Comparison of ENCODE assay signal across 13 mouse cellular contexts in genomic region chr4:99179446-99180120, GRCm38 (mm10). TPM values are rescaled to one million over a fixed set of nuclear protein-coding genes. Genes with fewer than 3 reads are reported as not detected.
DNase-seq lines count a peak whose midpoint lies in the region; ATAC-seq and TF ChIP-seq lines count a peak whose summit lies in the region.
"Had no signal": no experiment of that assay in that cellular context is flagged by ENCODE, and none has a peak within 500 bp of the region (broad histone marks: within the 10 kb centered on the region; RNA-seq: fewer than 3 reads in every experiment).

No protein-coding gene starts in this region.

- no peaks in the 10 kb centered on the region for H3K9me3 ChIP-seq in heart, embryonic 12.5 days (replicated peaks)
- no peaks in the 10 kb centered on the region for H3K9me3 ChIP-seq in heart, embryonic 10.5 days
- no peaks in the 10 kb centered on the region for H3K9me3 ChIP-seq in lung, embryonic 14.5 days (ENCODE audit: low read depth, low read length)
- no peaks in the 10 kb centered on the region for H3K9me3 ChIP-seq in embryonic facial prominence, embryonic 10.5 days
- H3K9me3 ChIP-seq in limb, embryonic 13.5 days, result no peaks in the 10 kb centered on the region
- H3K9me3 ChIP-seq: forebrain, embryonic 13.5 days; liver, embryonic 15.5 days had no signal

- 57% methylated on average over 21 of the region's 21 CpGs for WGBS in heart, embryonic 12.5 days
- WGBS in heart, embryonic 10.5 days, result 62% methylated on average over 21 of the region's 21 CpGs
- 53% methylated on average over 21 of the region's 21 CpGs for WGBS in lung, embryonic 14.5 days
- WGBS in lung, adult 2 months, result 68% methylated on average over 21 of the region's 21 CpGs
- 58% methylated on average over 21 of the region's 21 CpGs for WGBS in embryonic facial prominence, embryonic 10.5 days
- whole genome bisulfite sequencing in limb, embryonic 13.5 days, result 49% methylated on average over 21 of the region's 21 CpGs

- TF ChIP-seq POLR2A in lung, adult 2 months (IDR thresholded peaks at IDR 0.05; ENCODE audit: borderline replicate concordance, extremely low read depth, low read depth, low read length), result no peak

- H3K4me1 ChIP-seq in heart, embryonic 12.5 days (replicated peaks), result peaks cover 6% of the 10 kb centered on the region
- H3K4me1 ChIP-seq in heart, embryonic 10.5 days, result peaks cover 5% of the 10 kb centered on the region; the same call in 1 of the 2 replicates
- H3K4me1 ChIP-seq in lung, embryonic 14.5 days (ENCODE audit: insufficient read depth), result no peaks in the 10 kb centered on the region
- H3K4me1 ChIP-seq in lung, adult 2 months (ENCODE audit: control insufficient read depth, insufficient read depth, low read length), result no peaks in the 10 kb centered on the region; the same call in 1 of the 2 replicates
- peaks cover 13% of the 10 kb centered on the region for H3K4me1 ChIP-seq in embryonic facial prominence, embryonic 10.5 days
- H3K4me1 ChIP-seq in limb, embryonic 13.5 days, result peaks cover 13% of the 10 kb centered on the region; the same call in 1 of the 2 replicates
- H3K4me1 ChIP-seq: liver, embryonic 15.5 days had no signal

- no peak for TF ChIP-seq CTCF in lung, embryonic 14.5 days (IDR thresholded peaks at IDR 0.05; ENCODE audit: low read depth)
- TF ChIP-seq CTCF in lung, adult 2 months (IDR thresholded peaks at IDR 0.05; ENCODE audit: insufficient read depth, low read length), result no peak

- peak overlapping the region; percentile 11 for H3K4me2 ChIP-seq in heart, embryonic 12.5 days
- H3K4me2 ChIP-seq in lung, embryonic 14.5 days, result no peak overlapping the region
- H3K4me2 ChIP-seq in limb, embryonic 13.5 days (replicated peaks), result no peak overlapping the region
- H3K4me2 ChIP-seq: forebrain, embryonic 13.5 days; liver, embryonic 15.5 days had no signal

- H3K27me3 ChIP-seq in heart, embryonic 12.5 days (replicated peaks), result no peaks in the 10 kb centered on the region
- no peaks in the 10 kb centered on the region for H3K27me3 ChIP-seq in heart, embryonic 10.5 days (ENCODE audit: insufficient read depth, poor library complexity, severe bottlenecking)
- no peaks in the 10 kb centered on the region for H3K27me3 ChIP-seq in lung, embryonic 14.5 days (ENCODE audit: insufficient read depth, low read length)
- H3K27me3 ChIP-seq in embryonic facial prominence, embryonic 10.5 days (replicated peaks; ENCODE audit: low read depth, poor library complexity, severe bottlenecking), result no peaks in the 10 kb centered on the region
- H3K27me3 ChIP-seq in limb, embryonic 13.5 days, result no peaks in the 10 kb centered on the region
- H3K27me3 ChIP-seq: forebrain, embryonic 13.5 days; liver, embryonic 15.5 days had no signal

- no peaks in the 10 kb centered on the region for H3K36me3 ChIP-seq in heart, embryonic 12.5 days
- H3K36me3 ChIP-seq in heart, embryonic 10.5 days, result no peaks in the 10 kb centered on the region
- H3K36me3 ChIP-seq in lung, embryonic 14.5 days (ENCODE audit: insufficient read depth), result no peaks in the 10 kb centered on the region
- H3K36me3 ChIP-seq in embryonic facial prominence, embryonic 10.5 days (replicated peaks), result no peaks in the 10 kb centered on the region
- H3K36me3 ChIP-seq in limb, embryonic 13.5 days, result no peaks in the 10 kb centered on the region
- H3K36me3 ChIP-seq: liver, embryonic 15.5 days had no signal

- H3K27ac ChIP-seq in heart, embryonic 12.5 days (ENCODE audit: poor library complexity, severe bottlenecking), result no peak overlapping the region
- H3K27ac ChIP-seq in heart, embryonic 10.5 days, result no peak overlapping the region
- no peak overlapping the region for H3K27ac ChIP-seq in lung, embryonic 14.5 days (ENCODE audit: low read depth)
- no peak overlapping the region for H3K27ac ChIP-seq in embryonic facial prominence, embryonic 10.5 days (replicated peaks)
- no peak overlapping the region for H3K27ac ChIP-seq in limb, embryonic 13.5 days
- H3K27ac ChIP-seq: forebrain, embryonic 13.5 days; liver, embryonic 15.5 days had no signal

- H3K4me3 ChIP-seq in heart, embryonic 12.5 days, result no peak overlapping the region
- no peak overlapping the region for H3K4me3 ChIP-seq in heart, embryonic 10.5 days
- no peak overlapping the region for H3K4me3 ChIP-seq in lung, embryonic 14.5 days (ENCODE audit: low read depth, low read length)
- no peak overlapping the region for H3K4me3 ChIP-seq in lung, adult 2 months (replicated peaks; ENCODE audit: extremely low read depth, low read depth, low read length)
- no peak overlapping the region for H3K4me3 ChIP-seq in embryonic facial prominence, embryonic 10.5 days
- H3K4me3 ChIP-seq in limb, embryonic 13.5 days, result no peak overlapping the region
- H3K4me3 ChIP-seq: forebrain, embryonic 13.5 days; liver, embryonic 15.5 days had no signal

- no peak for DNase-seq in heart, embryonic 10.5 days (ENCODE audit: low spot score)
- no peak for DNase-seq in lung, embryonic 14.5 days
- DNase-seq in lung, adult 2 months, result no peak
- DNase-seq in embryonic facial prominence, embryonic 10.5 days (ENCODE audit: low spot score), result peak; percentile 29
- no peak for DNase-seq in left cerebral cortex, postnatal 14 days (ENCODE audit: low spot score in 2 of 2)
- no peak for DNase-seq in frontal cortex, adult 2 months (ENCODE audit: extremely low spot score in 1 of 2, low spot score in 1 of 2)
- DNase-seq: cerebellum, postnatal 36 days; kidney, postnatal 25 days; right cerebral cortex, postnatal 4 days had no signal

- intact Hi-C loops in left cerebral cortex, postnatal 14 days (cut with DNase I), result loop anchor here (10.0 kb wide), 2 partner anchors 255 to 445 kb away; partner anchors contain the start of gene Usp1

- no peak for ATAC-seq in heart, embryonic 12.5 days (ENCODE audit: insufficient number of reproducible peaks, low FRiP score)
- 0 out of 2 replicates have a peak, but pooled peaks have one; percentile 23 for ATAC-seq in lung, embryonic 14.5 days (ENCODE audit: insufficient read depth)
- ATAC-seq in limb, embryonic 13.5 days (ENCODE audit: low FRiP score, low read depth), result peak; percentile 42; the same call in 1 of the 2 replicates
- ATAC-seq: forebrain, embryonic 13.5 days had no signal

- no peak overlapping the region for H3K9ac ChIP-seq in heart, embryonic 12.5 days
- H3K9ac ChIP-seq in lung, embryonic 14.5 days, result no peak overlapping the region
- no peak overlapping the region for H3K9ac ChIP-seq in limb, embryonic 13.5 days
- H3K9ac ChIP-seq: forebrain, embryonic 13.5 days; liver, embryonic 15.5 days had no signal

RNA-seq across cellular contexts. Expression of gene Atg4c, which starts 14.2 kb away (rescaled TPM):
- polyA plus RNA-seq in heart, embryonic 12.5 days (2016; fragmentation: Nextera tagmentation; extraction: Ambion mirVana), result 12.8 and 13.1 TPM in 2 replicates
- 10.9 and 11.7 TPM in 2 replicates for polyA plus RNA-seq in heart, embryonic 10.5 days (2016; fragmentation: Nextera tagmentation; extraction: Ambion mirVana)
- polyA plus RNA-seq in lung, embryonic 14.5 days (2014; fragmentation: Nextera tagmentation; extraction: Ambion mirVana), result 11.3 and 12.3 TPM in 2 replicates
- polyA plus RNA-seq in lung, adult 2 months (2012; rRNA removed), result 3.7 and 4.6 TPM in 2 replicates
- polyA plus RNA-seq in embryonic facial prominence, embryonic 10.5 days (2016; fragmentation: Nextera tagmentation; extraction: Ambion mirVana), result 12.7 and 15.0 TPM in 2 replicates
- 16.1 and 18.5 TPM in 2 replicates for polyA plus RNA-seq in limb, embryonic 13.5 days (2015; fragmentation: Nextera tagmentation; extraction: Ambion mirVana)
- 10 to 100 TPM; 37.6 to 39.1 TPM for total RNA-seq in left cerebral cortex, postnatal 14 days (2021)
- polyA plus RNA-seq in frontal cortex, adult 2 months (2012; rRNA removed), result 27.6 and 29.1 TPM in 2 replicates

RNA-seq across cellular contexts. Expression of gene Dock7, which starts 58.9 kb away (rescaled TPM):
- 43.4 and 45.4 TPM in 2 replicates for polyA plus RNA-seq in heart, embryonic 12.5 days (2016; fragmentation: Nextera tagmentation; extraction: Ambion mirVana)
- 41.3 and 46.6 TPM in 2 replicates for polyA plus RNA-seq in heart, embryonic 10.5 days (2016; fragmentation: Nextera tagmentation; extraction: Ambion mirVana)
- polyA plus RNA-seq in lung, embryonic 14.5 days (2014; fragmentation: Nextera tagmentation; extraction: Ambion mirVana), result 77.3 and 78.4 TPM in 2 replicates
- polyA plus RNA-seq in lung, adult 2 months (2012; rRNA removed), result 25.7 and 38.0 TPM in 2 replicates
- polyA plus RNA-seq in embryonic facial prominence, embryonic 10.5 days (2016; fragmentation: Nextera tagmentation; extraction: Ambion mirVana), result 81.8 and 82.1 TPM in 2 replicates
- polyA plus RNA-seq in limb, embryonic 13.5 days (2015; fragmentation: Nextera tagmentation; extraction: Ambion mirVana), result 67.1 and 70.4 TPM in 2 replicates
- total RNA-seq in left cerebral cortex, postnatal 14 days (2021), result 10 to 100 TPM; 48.4 to 49.6 TPM
- polyA plus RNA-seq in frontal cortex, adult 2 months (2012; rRNA removed), result 60.9 and 61.3 TPM in 2 replicates
